Mouse (Mus musculus): ENCODE measurements around the gene Eif5a.

DNA sequence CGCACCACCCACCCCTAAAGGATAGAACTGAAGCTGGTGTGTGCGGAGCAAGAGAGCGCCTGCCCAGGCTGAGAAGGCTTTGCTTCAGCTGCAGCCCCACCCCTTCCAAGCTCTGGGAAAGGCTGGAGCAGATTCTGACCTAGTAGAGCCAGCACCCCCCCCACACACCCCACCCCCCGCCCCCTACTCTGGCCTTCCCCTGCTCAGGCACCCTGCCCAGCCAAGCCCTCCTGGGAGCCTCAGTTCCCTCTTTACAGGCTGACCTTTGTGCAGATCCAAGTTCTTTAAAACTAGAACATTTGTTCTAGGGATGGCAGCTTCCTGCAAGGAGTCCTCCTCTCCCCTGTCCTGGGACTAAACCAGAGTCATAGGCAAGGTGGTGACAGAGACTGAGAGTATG is 15.6 kb upstream of the Eif5a start:
- TF ChIP-seq POLR2A (IDR thresholded peaks at IDR 0.05; ENCODE audit: borderline replicate concordance, control insufficient read depth, low read depth, low read length) = no peak
- no peak for TF ChIP-seq CTCF (IDR thresholded peaks at IDR 0.05; ENCODE audit: control insufficient read depth, insufficient read depth, low read length)
